Mouse (Mus musculus) liver, embryonic 14.5 days (tissue): ENCODE results near the gene Tnf.

ENCODE experiments used
- CTCF ChIP-seq: IDR thresholded peaks from 2 replicates; pipeline ENCODE4 v1.5.1; 2016; ENCODE audit warnings: antibody characterized with exemption, low read depth, control low read depth
- EP300 ChIP-seq: IDR thresholded peaks from 2 replicates; pipeline ENCODE4 v1.6.1; 2016; ENCODE audit warnings: antibody characterized with exemption, low read depth

GRCm38 (mm10) chr17:35201787-35202186, at the start of gene Tnf:
- TF ChIP-seq CTCF (no peak), EP300 (no peak)
